Mouse (Mus musculus) brown adipose tissue, adult 24 weeks (tissue): Measurements from ENCODE around the gene Cldnd2. TPM values are rescaled to one million over a fixed set of nuclear protein-coding genes. Genes with fewer than 3 reads are reported as not detected.
A peak's percentile ranks its signal among the peaks of the same experiment; 100 is the strongest.

Experiments
- H3K27ac ChIP-seq: fragments of 200-500 bp; replicated peaks from 2 replicates; pipeline ENCODE4 v1.5.1; 2012; ENCODE audit warnings: low read depth, mild to moderate bottlenecking, low read length
- H3K4me1 ChIP-seq: fragments of 200-500 bp; 2 replicates; pipeline ENCODE4 v1.6.1; 2012; ENCODE audit warnings: low read length, mixed read lengths; ENCODE audit not compliant: control insufficient read depth, insufficient read depth, insufficient read length
- H3K4me3 ChIP-seq: fragments of 200-500 bp; 2 replicates; pipeline ENCODE4 v1.5.1; 2012; ENCODE audit warnings: low read depth, mild to moderate bottlenecking, low read length, moderate library complexity; ENCODE audit not compliant: insufficient read depth
- polyA plus RNA-seq: library from polyadenylated mRNA; stranded (reverse); fragments of >200 nt; gene quantifications from 2 replicates; pipeline ENCODE4 v1.2.4, GENCODE M21; 2012; ENCODE audit not compliant: missing spikeins, insufficient read depth, insufficient read length

Gene Cldnd2
- polyA plus RNA-seq, 1 experiment: not detected

GRCm38 (mm10) chr7:43436341-43437255, 4.0 kb upstream of the Cldnd2 start, which contains the start of gene Nkg7:
Gene Nkg7, plus strand, starts transcription at chr7:43437073.
- H3K4me3 ChIP-seq: no peak within 1 kb of the TSS
- no peaks in the 10 kb centered on the region for H3K4me1 ChIP-seq
- H3K27ac ChIP-seq: no peak within 1 kb of the TSS

- Histone ChIP-seq H3K27ac (no peak overlapping the region), H3K4me3 (no peak overlapping the region), H3K4me1 (peaks cover 4% of the 10 kb centered on the region)
Observed at GRCm38 (mm10) chr7:43438611-43439010, 2.0 kb upstream of the Cldnd2 start.

GRCm38 (mm10) chr7:43441071-43441470, 489 bp downstream of the Cldnd2 start:
- Histone ChIP-seq H3K4me3 (no peak overlapping the region), H3K27ac (no peak overlapping the region), H3K4me1 (peaks cover 4% of the 10 kb centered on the region)

GRCm38 (mm10) chr7:43442684-43443083, 2.1 kb downstream of the Cldnd2 start:
- Histone ChIP-seq H3K27ac (peak overlapping the region; percentile 97), H3K4me3 (peak overlapping the region; percentile 63), H3K4me1 (peaks cover 15% of the 10 kb centered on the region)

- peak overlapping the region; percentile 63 for H3K4me3 ChIP-seq
- peaks cover 20% of the 10 kb centered on the region for H3K4me1 ChIP-seq
- peak overlapping the region; percentile 97 for H3K27ac ChIP-seq
Observed at GRCm38 (mm10) chr7:43443126-43443916, 2.7 kb downstream of the Cldnd2 start.

GRCm38 (mm10) chr7:43443917-43444293, 3.3 kb downstream of the Cldnd2 start, which contains the start of the genes Etfb and Gm45233:
Gene Etfb, plus strand, starts transcription at chr7:43444083.
Gene Gm45233, plus strand, starts transcription at chr7:43444128.
- Histone ChIP-seq H3K4me1 (peaks cover 24% of the 10 kb centered on the region), H3K27ac (peak within 1 kb of the TSS; percentile 97), H3K4me3 (peak within 1 kb of the TSS; percentile 82)

GRCm38 (mm10) chr7:43447801-43448200, 7.2 kb downstream of the Cldnd2 start:
- H3K4me1 ChIP-seq: peaks cover 37% of the 10 kb centered on the region
- no peak overlapping the region for H3K4me3 ChIP-seq
- peak overlapping the region; percentile 66 for H3K27ac ChIP-seq

GRCm38 (mm10) chr7:43448246-43448645, 7.7 kb downstream of the Cldnd2 start:
- Histone ChIP-seq H3K27ac (peak overlapping the region; percentile 80), H3K4me1 (peaks cover 40% of the 10 kb centered on the region), H3K4me3 (no peak overlapping the region)

- Histone ChIP-seq H3K4me1 (peaks cover 45% of the 10 kb centered on the region), H3K27ac (no peak overlapping the region), H3K4me3 (no peak overlapping the region)
Observed at GRCm38 (mm10) chr7:43449811-43450210, 9.2 kb downstream of the Cldnd2 start.

GRCm38 (mm10) chr7:43451726-43452125, 11.1 kb downstream of the Cldnd2 start:
- H3K4me1 ChIP-seq: peaks cover 42% of the 10 kb centered on the region
- no peak overlapping the region for H3K4me3 ChIP-seq
- peak overlapping the region; percentile 59 for H3K27ac ChIP-seq

- Histone ChIP-seq H3K27ac (peak overlapping the region; percentile 59; the same call in 1 of the 2 replicates), H3K4me3 (no peak overlapping the region), H3K4me1 (peaks cover 35% of the 10 kb centered on the region)
Observed at GRCm38 (mm10) chr7:43452609-43453008, 12.0 kb downstream of the Cldnd2 start.

GRCm38 (mm10) chr7:43453599-43454355, 13.2 kb downstream of the Cldnd2 start:
- Histone ChIP-seq H3K4me3 (no peak overlapping the region), H3K4me1 (peaks cover 26% of the 10 kb centered on the region), H3K27ac (peak overlapping the region; percentile 60)

- Histone ChIP-seq H3K4me3 (no peak overlapping the region), H3K4me1 (peaks cover 23% of the 10 kb centered on the region), H3K27ac (peak overlapping the region; percentile 60)
Observed at GRCm38 (mm10) chr7:43454371-43454770, 13.8 kb downstream of the Cldnd2 start.

- no peak within 1 kb of the TSS for H3K27ac ChIP-seq
- H3K4me1 ChIP-seq: peaks cover 7% of the 10 kb centered on the region
- H3K4me3 ChIP-seq: no peak within 1 kb of the TSS
Observed at GRCm38 (mm10) chr7:43462851-43463250, 22.3 kb downstream of the Cldnd2 start, which contains the start of gene Vsig10l. Gene Vsig10l, plus strand, starts transcription at chr7:43463151.
